ENCODE assay signal across 11 mouse cellular contexts in the genomic region with DNA sequence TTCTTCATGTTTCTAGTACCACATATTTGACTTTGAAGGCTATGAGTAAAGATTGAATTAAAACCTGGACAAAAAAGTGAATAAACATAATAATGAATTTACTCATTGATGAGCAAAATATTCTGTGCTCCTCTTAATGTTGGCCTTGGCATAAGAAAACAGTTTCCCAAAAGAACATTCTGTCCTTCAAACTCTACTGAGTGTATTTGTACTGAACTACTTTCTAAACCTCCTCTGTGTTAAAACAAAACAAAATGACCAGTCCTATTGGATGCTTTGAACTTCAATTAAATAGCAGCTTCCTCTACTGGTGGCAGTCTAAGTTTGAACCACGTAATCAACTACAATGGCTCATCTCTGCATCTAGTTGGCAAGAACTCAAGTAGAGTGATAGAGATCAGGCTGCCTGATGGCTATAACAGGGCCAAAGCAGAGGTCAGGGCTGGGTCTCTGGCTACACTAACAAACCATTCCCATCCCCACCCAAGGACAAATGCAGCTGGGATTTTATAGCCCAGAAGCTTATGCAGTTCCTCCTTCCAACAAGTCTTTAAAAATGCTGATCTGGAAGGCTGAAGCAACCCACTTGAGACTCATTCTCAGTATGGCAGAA.
DNase-seq lines count a peak whose midpoint lies in the region; ATAC-seq and TF ChIP-seq lines count a peak whose summit lies in the region.
"Had no signal": no experiment of that assay in that cellular context is flagged by ENCODE, and none has a peak within 500 bp of the region (broad histone marks: within the 10 kb centered on the region; RNA-seq: fewer than 3 reads in every experiment).

No protein-coding gene starts in this region.

- 38% methylated on average over 1 of the region's 1 CpGs for WGBS in heart, adult 2 months
- WGBS in heart, embryonic 11.5 days (ENCODE audit: insufficient replicate concordance), result 69% methylated on average over 1 of the region's 1 CpGs

- no peaks in the 10 kb centered on the region for H3K27me3 ChIP-seq in heart, adult 2 months (ENCODE audit: control insufficient read depth, insufficient read depth, low read length)
- no peaks in the 10 kb centered on the region for H3K27me3 ChIP-seq in heart, embryonic 11.5 days (ENCODE audit: control insufficient read depth, insufficient read depth, low read length)

- TF ChIP-seq EP300 in heart, adult 2 months (IDR thresholded peaks at IDR 0.05; ENCODE audit: insufficient read depth, low read depth, low read length), result peak; percentile 94

- H3K9me3 ChIP-seq in heart, embryonic 11.5 days (replicated peaks; ENCODE audit: control insufficient read depth, low read length), result no peaks in the 10 kb centered on the region
- H3K9me3 ChIP-seq: hindbrain, embryonic 10.5 days had no signal

- H3K4me1 ChIP-seq in heart, adult 2 months (ENCODE audit: control insufficient read depth, insufficient read depth, low read length), result peaks cover 4% of the 10 kb centered on the region
- H3K4me1 ChIP-seq in heart, embryonic 11.5 days (ENCODE audit: control insufficient read depth, insufficient read depth, low read length), result peaks cover 3% of the 10 kb centered on the region; the same call in 1 of the 2 replicates
- H3K4me1 ChIP-seq: hindbrain, embryonic 10.5 days had no signal

- H3K9ac ChIP-seq in heart, adult 2 months (ENCODE audit: low read depth, low read length), result no peak overlapping the region
- no peak overlapping the region for H3K9ac ChIP-seq in heart, embryonic 11.5 days (ENCODE audit: low read depth, low read length)

- TF ChIP-seq POLR2A in heart, adult 2 months (IDR thresholded peaks at IDR 0.05; ENCODE audit: insufficient read depth, low read depth, low read length), result no peak
- no peak for TF ChIP-seq POLR2A in brain, embryonic 14.5 days (IDR thresholded peaks at IDR 0.05; ENCODE audit: borderline replicate concordance, extremely low read depth, insufficient read depth, insufficient read length, poor library complexity, severe bottlenecking)

- no peak for TF ChIP-seq CTCF in heart, adult 2 months (IDR thresholded peaks at IDR 0.05)
- TF ChIP-seq CTCF in brain, embryonic 14.5 days (IDR thresholded peaks at IDR 0.05; ENCODE audit: borderline replicate concordance, extremely low read depth, insufficient read depth, insufficient read length), result no peak

- H3K27ac ChIP-seq in heart, adult 2 months, result peak overlapping the region; percentile 63
- H3K27ac ChIP-seq in heart, embryonic 11.5 days (ENCODE audit: low read depth, low read length), result no peak overlapping the region
- H3K27ac ChIP-seq: hindbrain, embryonic 10.5 days had no signal

- ATAC-seq in heart, embryonic 11.5 days (replicated peaks; ENCODE audit: insufficient number of reproducible peaks, low FRiP score, low TSS enrichment), result no peak
- ATAC-seq: intestine, embryonic 16.5 days had no signal

- no peak overlapping the region for H3K4me2 ChIP-seq in heart, embryonic 11.5 days

- no peaks in the 10 kb centered on the region for H3K79me2 ChIP-seq in heart, adult 2 months (replicated peaks; ENCODE audit: control insufficient read depth, insufficient read depth, low read length)

- peaks cover 7% of the 10 kb centered on the region; the same call in 1 of the 2 replicates for H3K36me3 ChIP-seq in heart, adult 2 months (ENCODE audit: control insufficient read depth, insufficient read depth, low read length)
- no peaks in the 10 kb centered on the region for H3K36me3 ChIP-seq in heart, embryonic 11.5 days (ENCODE audit: control insufficient read depth, insufficient read depth, low read length)
- H3K36me3 ChIP-seq: hindbrain, embryonic 10.5 days had no signal

- peak; percentile 28 to 58 for DNase-seq in heart, adult 2 months
- DNase-seq in brain, embryonic 14.5 days (ENCODE audit: low read depth), result peak; percentile 4
- peak; percentile 20 to 25 for DNase-seq in gastrocnemius, postnatal 36 days
- peak; percentile 21 to 27 for DNase-seq in kidney, postnatal 4 days
- DNase-seq in right cerebral cortex, postnatal 14 days, result no peak
- DNase-seq in right cerebral cortex, postnatal 10 days (ENCODE audit: low spot score in 2 of 2), result no peak
- DNase-seq in thymus, postnatal 0 days (ENCODE audit: low spot score), result no peak

- intact Hi-C loops in heart, adult 2 months (cut with DNase I), result loop anchor here (1.0 to 10.0 kb wide), 8 partner anchors 122 to 1219 kb away; a partner anchor contains a TSS
- intact Hi-C loops in gastrocnemius, postnatal 36 days (cut with DNase I), result loop anchor here (5.0 kb wide), 1 partner anchor 211 kb away; no protein-coding TSS in a partner anchor

- no peak overlapping the region for H3K4me3 ChIP-seq in heart, adult 2 months
- no peak overlapping the region for H3K4me3 ChIP-seq in heart, embryonic 11.5 days (ENCODE audit: low read depth, low read length)
- H3K4me3 ChIP-seq: hindbrain, embryonic 10.5 days; myocyte had no signal

Comparison
In these comparisons a context has a peak if more than half of its experiments do, and no peak if none do; other contexts are left out.
1. DNase-seq: peak in heart, adult 2 months (2 of 2), brain, embryonic 14.5 days (single experiment), gastrocnemius, postnatal 36 days (2 of 2) and kidney, postnatal 4 days (2 of 2); none in right cerebral cortex, postnatal 14 days (single experiment), right cerebral cortex, postnatal 10 days (0 of 2) and thymus, postnatal 0 days (single experiment).